Mouse (Mus musculus) heart, embryonic 15.5 days (tissue): Measurements from ENCODE around the gene Palm. TPM values are rescaled to one million over a fixed set of nuclear protein-coding genes. Genes with fewer than 3 reads are reported as not detected.

Source experiments
- ATAC-seq: fragments of 200-750 bp; cut with Nextera tagmentation; replicated peaks from 2 replicates; pipeline ENCODE4 v1.8.0; 2017; ENCODE audit warnings: low read depth, moderate TSS enrichment; ENCODE audit not compliant: insufficient number of reproducible peaks, insufficient read depth, low FRiP score
- H3K27ac ChIP-seq: fragments of 300-500 bp; sonication (generic); 2 replicates; pipeline ENCODE4 v1.5.1; 2015; ENCODE audit warnings: mild to moderate bottlenecking, inconsistent platforms
- H3K27me3 ChIP-seq: fragments of 300-500 bp; sonication (generic); 2 replicates; pipeline ENCODE4 v1.6.1; 2015; ENCODE audit warnings: inconsistent platforms
- H3K36me3 ChIP-seq: fragments of 300-500 bp; sonication (generic); 2 replicates; pipeline ENCODE4 v1.6.1; 2015; ENCODE audit warnings: mild to moderate bottlenecking, inconsistent platforms
- H3K4me1 ChIP-seq: fragments of 300-500 bp; sonication (generic); replicated peaks from 2 replicates; pipeline ENCODE4 v1.6.1; 2015; ENCODE audit warnings: inconsistent platforms
- H3K4me2 ChIP-seq: fragments of 300-500 bp; sonication (generic); 2 replicates; pipeline ENCODE4 v1.6.1; 2015; ENCODE audit warnings: inconsistent platforms, mild to moderate bottlenecking, moderate library complexity
- H3K4me3 ChIP-seq: fragments of 300-500 bp; sonication (generic); 2 replicates; pipeline ENCODE4 v1.5.1; 2015; ENCODE audit warnings: mild to moderate bottlenecking, inconsistent platforms
- H3K9ac ChIP-seq: fragments of 300-500 bp; sonication (generic); 2 replicates; pipeline ENCODE4 v1.6.1; 2015; ENCODE audit warnings: mild to moderate bottlenecking, inconsistent platforms
- H3K9me3 ChIP-seq: fragments of 300-500 bp; sonication (generic); replicated peaks from 2 replicates; pipeline ENCODE4 v1.6.1; 2016; ENCODE audit warnings: inconsistent platforms
- WGBS: fragments of 180-500 bp; shearing (Covaris S2); methylation state at CpG from one replicate; pipeline ENCODE4 v1.1.7; 2015; ENCODE audit warnings: mixed read lengths; 5-methylcytosine and 5-hydroxymethylcytosine counted together
- polyA plus RNA-seq: library from polyadenylated mRNA; unstranded; fragments of >200 nt; fragmentation: Nextera tagmentation; extraction: Ambion mirVana; gene quantifications from 2 replicates; pipeline ENCODE4 v1.2.1, GENCODE M21; 2015

Gene Palm
- polyA plus RNA-seq, 1 experiment from 2014 or later: 57.8 TPM

DNA sequence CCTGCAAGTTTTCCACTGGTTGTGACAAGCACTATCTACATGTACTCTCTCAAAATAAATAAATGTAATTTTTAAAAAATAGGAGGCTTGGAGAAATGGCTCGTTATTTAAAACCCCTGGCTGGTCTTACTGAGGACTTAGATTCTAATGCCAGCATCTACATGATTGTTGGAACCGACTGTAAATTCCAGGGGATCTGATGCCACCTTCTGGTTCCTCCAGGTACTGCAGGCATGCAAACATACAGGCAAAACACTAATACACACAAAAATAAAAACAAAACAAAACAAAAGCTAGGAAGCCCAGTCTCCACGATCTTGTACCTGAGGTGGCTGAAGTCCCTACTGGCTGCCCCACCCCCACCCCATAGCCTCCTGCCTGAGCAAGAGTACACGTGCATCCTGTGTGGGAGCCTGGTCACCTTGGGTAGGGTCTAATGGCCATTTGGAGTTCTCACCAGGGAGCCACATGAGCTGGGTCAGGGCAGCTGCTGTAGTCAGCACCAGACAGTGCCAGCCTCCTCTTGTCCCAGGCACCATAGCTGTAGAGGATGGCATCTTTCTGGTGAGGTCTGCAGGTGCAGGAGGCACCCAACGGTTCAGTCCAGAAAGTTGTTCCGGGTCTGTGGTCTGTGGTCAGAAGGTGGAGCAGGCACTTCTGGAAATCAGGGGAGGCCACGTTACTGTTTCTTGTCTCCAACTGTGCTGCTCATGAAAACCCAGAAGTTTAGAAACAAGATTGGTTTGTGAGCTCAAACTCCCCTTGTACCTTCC lies 4.8 kb upstream of the Palm start:
- H3K4me2 ChIP-seq: no peak overlapping the region
- WGBS: 33% methylated on average over 7 of the region's 7 CpGs
- no peak overlapping the region for H3K9ac ChIP-seq
- H3K9me3 ChIP-seq: no peaks in the 10 kb centered on the region
- H3K4me3 ChIP-seq: peak overlapping the region; percentile 24
- H3K27me3 ChIP-seq: peaks cover 8% of the 10 kb centered on the region; the same call in 1 of the 2 replicates
- H3K27ac ChIP-seq: peak overlapping the region; percentile 29; the same call in 1 of the 2 replicates
- no peak for ATAC-seq
- peaks cover 6% of the 10 kb centered on the region; the same call in 1 of the 2 replicates for H3K4me1 ChIP-seq
- H3K36me3 ChIP-seq: no peaks in the 10 kb centered on the region

DNA sequence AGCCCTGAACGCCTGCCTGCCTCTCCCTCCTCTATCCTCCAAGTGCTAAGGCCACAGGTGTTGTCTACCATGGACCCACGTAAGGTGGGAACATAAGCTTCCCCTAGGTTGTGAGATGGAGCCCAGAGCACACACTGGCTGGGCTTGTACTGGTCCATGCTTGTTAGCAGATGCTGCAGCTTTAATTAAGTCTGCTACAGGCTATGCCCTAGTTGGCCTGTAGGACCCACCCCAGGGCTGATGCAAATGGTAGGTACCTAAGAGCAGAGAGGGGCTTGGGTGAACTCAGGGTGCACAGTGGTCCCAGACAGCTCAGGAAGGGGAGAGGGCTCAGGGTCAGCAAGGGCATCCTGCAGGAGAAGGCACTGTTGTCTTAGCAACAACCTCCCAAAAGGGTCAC lies 3.8 kb upstream of the Palm start:
- Histone ChIP-seq H3K27me3 (peaks cover 4% of the 10 kb centered on the region; the same call in 1 of the 2 replicates), H3K4me1 (peaks cover 14% of the 10 kb centered on the region), H3K9me3 (no peaks in the 10 kb centered on the region), H3K4me2 (no peak overlapping the region), H3K4me3 (no peak overlapping the region), H3K27ac (no peak overlapping the region), H3K36me3 (no peaks in the 10 kb centered on the region), H3K9ac (no peak overlapping the region)
- 46% methylated on average over 2 of the region's 2 CpGs for WGBS
- ATAC-seq: no peak

DNA sequence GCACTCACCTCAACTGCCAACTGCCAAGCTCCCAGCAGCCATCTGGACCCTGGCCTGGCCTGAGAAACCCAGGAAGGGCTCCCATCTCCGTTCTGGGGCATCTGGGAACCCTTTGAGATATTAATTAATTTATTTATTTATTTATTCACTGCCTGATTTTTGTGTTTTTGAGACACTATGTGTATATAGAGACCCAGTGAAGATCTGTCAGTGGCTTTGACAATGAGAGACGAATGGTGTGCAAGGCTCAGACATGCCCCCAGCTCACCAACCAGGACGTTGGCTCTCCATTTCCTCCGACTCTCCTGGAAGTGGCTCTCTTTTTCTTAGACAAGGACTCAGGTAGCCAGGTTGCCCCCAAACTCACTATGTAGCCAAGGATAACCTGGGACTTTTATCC lies 2.5 kb upstream of the Palm start, which contains the start of gene Prss57:
Gene Prss57, minus strand, starts transcription at position 101 of the 400 bp plus-strand sequence.
- WGBS: 82% methylated on average over 4 of the region's 4 CpGs
- Histone ChIP-seq H3K27me3 (0 out of 2 replicates have a peak, but pooled peaks cover 5% of the 10 kb centered on the region), H3K4me1 (peaks cover 22% of the 10 kb centered on the region), H3K4me3 (no peak within 1 kb of the TSS), H3K9me3 (no peaks in the 10 kb centered on the region), H3K9ac (no peak within 1 kb of the TSS), H3K27ac (no peak within 1 kb of the TSS), H3K4me2 (no peak within 1 kb of the TSS), H3K36me3 (no peaks in the 10 kb centered on the region)
- ATAC-seq: no peak

GRCm38 (mm10) chr10:79792339-79793040 lies 882 bp upstream of the Palm start:
- ATAC-seq: no peak
- H3K9me3 ChIP-seq: no peaks in the 10 kb centered on the region
- peaks cover 28% of the 10 kb centered on the region for H3K4me1 ChIP-seq
- H3K27ac ChIP-seq: no peak overlapping the region
- no peaks in the 10 kb centered on the region for H3K36me3 ChIP-seq
- WGBS: 75% methylated on average over 5 of the region's 5 CpGs
- H3K4me3 ChIP-seq: no peak overlapping the region
- H3K27me3 ChIP-seq: 0 out of 2 replicates have a peak, but pooled peaks cover 5% of the 10 kb centered on the region
- H3K4me2 ChIP-seq: no peak overlapping the region
- H3K9ac ChIP-seq: no peak overlapping the region

GRCm38 (mm10) chr10:79793738-79794490 lies 542 bp downstream of the Palm start:
- Histone ChIP-seq H3K4me1 (peaks cover 28% of the 10 kb centered on the region), H3K27me3 (0 out of 2 replicates have a peak, but pooled peaks cover 5% of the 10 kb centered on the region), H3K27ac (peak overlapping the region; percentile 83), H3K4me3 (peak overlapping the region; percentile 97), H3K9ac (peak overlapping the region; percentile 95), H3K9me3 (no peaks in the 10 kb centered on the region), H3K36me3 (no peaks in the 10 kb centered on the region), H3K4me2 (peak overlapping the region; percentile 98)
- ATAC-seq: no peak; the same call in 1 of the 2 replicates
- 6% methylated on average over 38 of the region's 38 CpGs for WGBS

DNA sequence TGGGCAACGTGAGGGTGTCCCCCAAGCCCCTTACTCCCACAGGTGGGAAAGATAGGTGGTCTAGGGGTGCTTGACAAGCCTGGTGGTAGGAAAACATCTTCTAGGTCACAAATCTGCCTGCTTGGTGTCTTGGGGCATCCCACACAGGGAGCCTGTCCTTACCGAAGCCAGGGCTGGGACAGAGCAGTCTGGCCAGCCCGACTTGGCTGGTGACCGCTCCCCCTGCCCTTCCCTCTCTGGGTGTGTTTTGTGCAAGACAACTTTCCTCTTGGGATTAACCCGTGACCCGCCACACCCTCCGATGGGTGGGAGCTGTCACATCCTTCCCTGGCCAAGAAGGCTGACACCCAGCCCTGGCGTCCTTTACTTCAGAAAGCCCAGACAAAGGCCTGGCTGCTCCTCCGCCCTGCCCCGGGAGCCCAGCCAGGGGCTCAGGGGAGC lies 1.1 kb downstream of the Palm start:
- peak overlapping the region; percentile 95 for H3K9ac ChIP-seq
- ATAC-seq: peak; percentile 65
- WGBS: 24% methylated on average over 10 of the region's 10 CpGs

GRCm38 (mm10) chr10:79795905-79796304 lies 2.5 kb downstream of the Palm start:
- Histone ChIP-seq H3K36me3 (no peaks in the 10 kb centered on the region), H3K27ac (no peak overlapping the region), H3K4me2 (no peak overlapping the region), H3K9ac (no peak overlapping the region), H3K4me3 (no peak overlapping the region), H3K4me1 (peaks cover 28% of the 10 kb centered on the region), H3K27me3 (0 out of 2 replicates have a peak, but pooled peaks cover 5% of the 10 kb centered on the region), H3K9me3 (no peaks in the 10 kb centered on the region)
- 93% methylated on average over 3 of the region's 3 CpGs for WGBS
- no peak for ATAC-seq

More for the DNA sequence above, 1.1 kb downstream of the Palm start:
- Histone ChIP-seq H3K27ac (peak overlapping the region; percentile 83), H3K4me3 (peak overlapping the region; percentile 97), H3K4me2 (peak overlapping the region; percentile 98), H3K4me1 (peaks cover 28% of the 10 kb centered on the region), H3K27me3 (0 out of 2 replicates have a peak, but pooled peaks cover 5% of the 10 kb centered on the region), H3K36me3 (no peaks in the 10 kb centered on the region), H3K9me3 (no peaks in the 10 kb centered on the region)

- Histone ChIP-seq H3K36me3 (no peaks in the 10 kb centered on the region), H3K9me3 (no peaks in the 10 kb centered on the region), H3K4me3 (no peak overlapping the region), H3K4me1 (peaks cover 35% of the 10 kb centered on the region), H3K4me2 (no peak overlapping the region; the same call in 1 of the 2 replicates), H3K9ac (no peak overlapping the region), H3K27me3 (0 out of 2 replicates have a peak, but pooled peaks cover 5% of the 10 kb centered on the region), H3K27ac (peak overlapping the region; percentile 11; the same call in 1 of the 2 replicates)
- 34% methylated on average over 15 of the region's 15 CpGs for WGBS
- no peak for ATAC-seq
Observed at GRCm38 (mm10) chr10:79797326-79797725, 4.0 kb downstream of the Palm start.

- WGBS: 78% methylated on average over 12 of the region's 12 CpGs
Observed at GRCm38 (mm10) chr10:79798289-79798928, 5.0 kb downstream of the Palm start.

GRCm38 (mm10) chr10:79800508-79800907 lies 7.1 kb downstream of the Palm start:
- no peak overlapping the region for H3K27ac ChIP-seq
- 85% methylated on average over 11 of the region's 11 CpGs for WGBS

More at GRCm38 (mm10) chr10:79798289-79798928, 5.0 kb downstream of the Palm start:
- Histone ChIP-seq H3K27me3 (0 out of 2 replicates have a peak, but pooled peaks cover 5% of the 10 kb centered on the region), H3K4me3 (no peak overlapping the region), H3K4me1 (peaks cover 40% of the 10 kb centered on the region), H3K36me3 (no peaks in the 10 kb centered on the region), H3K4me2 (no peak overlapping the region), H3K9ac (no peak overlapping the region), H3K27ac (peak overlapping the region; percentile 13; the same call in 1 of the 2 replicates), H3K9me3 (no peaks in the 10 kb centered on the region)
- no peak for ATAC-seq

More at GRCm38 (mm10) chr10:79800508-79800907, 7.1 kb downstream of the Palm start:
- H3K4me1 ChIP-seq: peaks cover 32% of the 10 kb centered on the region
- H3K9me3 ChIP-seq: no peaks in the 10 kb centered on the region
- no peak overlapping the region for H3K4me3 ChIP-seq
- H3K9ac ChIP-seq: no peak overlapping the region
- H3K36me3 ChIP-seq: no peaks in the 10 kb centered on the region
- H3K4me2 ChIP-seq: no peak overlapping the region
- ATAC-seq: no peak
- H3K27me3 ChIP-seq: no peaks in the 10 kb centered on the region
